Mouse (Mus musculus): ENCODE measurements at regions not wholly inside any gene's neighbourhood (a gene's known extent, or its start where the extent isn't known, plus 50 kb on each side); places are given as distances from the start of the nearest gene placed in this dataset.

- DNase-seq (ENCODE audit: low spot score in 2 of 2): no peak
These were observed 119.2 kb downstream of the Syk start for GRCm38 (mm10) chr13:52702201-52702611.

DNA sequence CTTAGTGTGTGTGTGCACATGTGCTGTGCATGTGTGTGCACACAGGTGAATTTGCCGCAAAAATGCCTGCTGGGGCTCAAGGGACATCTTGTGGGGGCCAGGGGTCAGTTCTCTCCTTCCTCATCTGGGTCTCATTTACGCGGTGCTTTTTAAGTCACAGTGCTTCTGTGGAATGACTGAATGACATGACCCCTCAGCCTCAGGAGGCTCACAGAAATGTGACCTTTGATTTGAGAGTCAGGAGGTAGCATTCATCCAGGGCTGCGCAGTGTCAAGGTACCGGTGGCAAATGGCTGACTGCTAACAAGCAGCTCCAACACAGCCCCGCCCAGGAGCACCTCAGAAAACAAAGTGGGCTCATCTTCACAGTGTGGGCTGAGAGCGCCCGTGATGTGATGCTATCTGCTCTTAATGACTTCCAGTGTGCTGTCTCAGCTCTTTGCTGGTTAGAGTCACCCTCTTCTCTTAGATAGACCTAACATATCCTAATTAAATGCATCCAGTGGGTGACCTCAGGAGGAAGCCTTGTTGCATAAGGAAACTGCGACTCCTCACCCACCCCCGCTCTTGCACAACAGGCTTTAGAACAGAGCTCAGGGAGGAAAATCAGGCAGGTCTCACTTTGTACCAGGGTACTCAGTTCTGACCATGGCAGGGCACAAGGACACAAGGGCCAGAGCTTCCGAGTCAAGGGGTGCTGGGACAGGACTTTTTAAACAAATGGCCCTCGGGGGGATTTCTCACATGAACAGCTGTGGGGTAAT is 120.6 kb downstream of the Syk start:
- no peak for DNase-seq (ENCODE audit: low spot score in 2 of 2)

DNA sequence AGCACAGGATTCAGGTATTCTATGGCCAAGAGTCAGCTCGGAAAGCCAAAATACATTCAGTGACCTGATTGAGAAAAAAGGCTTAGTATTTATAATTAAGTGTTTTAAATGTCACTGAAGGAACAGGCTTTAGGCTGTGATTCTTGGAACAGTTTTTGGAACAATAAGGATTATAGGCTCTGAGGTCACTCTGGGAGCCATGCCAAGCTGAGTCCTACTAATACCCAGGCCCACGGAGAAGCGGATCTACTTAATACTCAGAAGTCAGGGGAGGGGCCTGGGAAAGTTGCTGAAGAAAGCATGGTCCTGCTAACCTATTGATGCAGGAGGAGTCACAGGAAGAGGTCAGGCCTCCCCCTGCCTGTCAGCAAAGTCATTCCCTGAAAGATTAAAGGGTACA is 121.7 kb downstream of the Syk start:
- DNase-seq (ENCODE audit: low spot score in 2 of 2): no peak

GRCm38 (mm10) chr13:52709580-52709979 is 126.6 kb downstream of the Syk start:
- DNase-seq (ENCODE audit: low spot score in 2 of 2): no peak

- peak; percentile 82 to 88 for DNase-seq (ENCODE audit: low spot score in 2 of 2)
These were observed 128.9 kb downstream of the Syk start for GRCm38 (mm10) chr13:52711713-52712369.

- DNase-seq (ENCODE audit: low spot score in 2 of 2): no peak
These were observed 138.5 kb downstream of the Syk start for GRCm38 (mm10) chr13:52721463-52721862.

GRCm38 (mm10) chr13:52722718-52723117 is 139.7 kb downstream of the Syk start:
- no peak for DNase-seq (ENCODE audit: low spot score in 2 of 2)

GRCm38 (mm10) chr13:52726043-52726442 is 143.1 kb downstream of the Syk start:
- DNase-seq (ENCODE audit: low spot score in 2 of 2): no peak

GRCm38 (mm10) chr13:52726525-52726924 is 143.6 kb downstream of the Syk start:
- no peak for DNase-seq (ENCODE audit: low spot score in 2 of 2)

GRCm38 (mm10) chr13:52735453-52735933 is 152.5 kb downstream of the Syk start:
- DNase-seq (ENCODE audit: low spot score in 2 of 2): no peak

DNA sequence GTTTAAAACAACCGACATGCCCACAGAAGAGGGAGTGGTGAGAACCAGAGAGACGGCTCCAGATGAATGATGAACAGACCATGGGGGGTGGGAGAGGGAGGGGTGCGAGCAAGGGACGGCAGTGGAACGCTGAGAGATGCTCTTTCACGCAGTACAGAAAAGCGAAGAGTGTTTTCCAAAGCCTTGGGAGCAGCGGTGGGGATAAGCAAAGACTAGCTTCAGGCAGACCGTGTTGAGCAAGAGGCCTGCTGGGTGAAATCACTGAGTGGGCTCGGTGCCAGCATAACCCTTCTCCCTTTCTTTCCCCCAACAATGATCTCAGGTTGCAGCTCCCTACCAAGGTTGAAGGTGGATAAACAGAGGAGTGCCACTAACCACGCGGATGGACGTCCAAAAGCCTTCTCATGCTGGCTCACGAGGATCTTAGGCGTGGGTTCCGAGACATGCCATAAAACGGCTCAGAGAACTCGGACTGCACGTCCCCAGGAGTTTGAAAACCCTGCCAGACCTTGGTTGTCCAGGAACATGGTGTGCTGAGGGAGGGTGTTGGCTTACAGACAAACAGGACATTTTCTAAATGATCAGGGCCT is 153.1 kb downstream of the Syk start:
- DNase-seq (ENCODE audit: low spot score in 2 of 2): no peak

GRCm38 (mm10) chr13:52738095-52738660 is 155.2 kb downstream of the Syk start:
- DNase-seq (ENCODE audit: low spot score in 2 of 2): no peak

GRCm38 (mm10) chr13:52741371-52741770 is 158.4 kb downstream of the Syk start:
- no peak for DNase-seq (ENCODE audit: low spot score in 2 of 2)

- DNase-seq (ENCODE audit: low spot score in 2 of 2): no peak
These were observed 173.0 kb downstream of the Syk start for GRCm38 (mm10) chr13:52756005-52756404.

- peak; percentile 61 to 68 for DNase-seq (ENCODE audit: low spot score in 2 of 2)
These were observed 163.8 kb downstream of the Auh start for GRCm38 (mm10) chr13:52765508-52766181.

- DNase-seq (ENCODE audit: low spot score in 2 of 2): no peak
These were observed 163.2 kb downstream of the Auh start for GRCm38 (mm10) chr13:52766236-52766635.

DNA sequence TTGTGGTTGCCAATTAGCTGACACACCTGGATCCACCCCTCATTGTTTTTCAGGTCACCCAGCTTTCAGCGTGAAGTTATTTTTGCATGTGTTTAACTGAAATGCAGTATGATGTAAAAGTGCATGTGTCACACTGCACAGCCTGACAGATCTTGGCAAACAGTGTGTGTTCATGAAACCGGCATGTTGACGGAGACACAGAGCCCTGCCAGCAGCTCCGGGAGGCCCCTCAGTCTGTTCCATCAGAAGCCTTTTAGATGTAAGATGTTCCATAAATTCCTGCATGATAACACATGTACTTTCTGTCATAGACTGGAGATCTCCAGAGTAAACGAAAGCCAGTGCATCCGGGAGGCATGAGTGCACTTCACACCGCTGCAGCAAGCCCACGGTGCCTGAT is 159.5 kb downstream of the Auh start:
- DNase-seq (ENCODE audit: low spot score in 2 of 2): no peak

DNA sequence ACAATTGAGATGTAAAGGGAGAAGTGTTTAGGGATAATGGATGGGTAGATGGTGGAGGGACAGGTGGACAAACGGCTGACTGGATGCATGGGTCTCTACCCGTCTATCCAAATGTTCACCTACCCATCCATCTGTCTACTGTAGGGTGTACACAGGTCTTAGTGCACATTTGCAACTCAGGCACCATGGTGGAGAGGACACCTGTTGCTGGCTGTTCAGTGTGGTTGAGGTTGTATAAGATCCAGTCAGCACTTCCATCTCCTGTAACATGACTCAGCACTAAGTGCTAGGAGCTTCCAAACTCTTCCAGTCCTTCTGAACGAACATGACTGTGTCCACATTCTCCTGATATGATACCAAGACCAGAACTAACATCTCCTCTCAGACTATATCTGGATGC is 158.0 kb downstream of the Auh start:
- DNase-seq (ENCODE audit: low spot score in 2 of 2): no peak

DNA sequence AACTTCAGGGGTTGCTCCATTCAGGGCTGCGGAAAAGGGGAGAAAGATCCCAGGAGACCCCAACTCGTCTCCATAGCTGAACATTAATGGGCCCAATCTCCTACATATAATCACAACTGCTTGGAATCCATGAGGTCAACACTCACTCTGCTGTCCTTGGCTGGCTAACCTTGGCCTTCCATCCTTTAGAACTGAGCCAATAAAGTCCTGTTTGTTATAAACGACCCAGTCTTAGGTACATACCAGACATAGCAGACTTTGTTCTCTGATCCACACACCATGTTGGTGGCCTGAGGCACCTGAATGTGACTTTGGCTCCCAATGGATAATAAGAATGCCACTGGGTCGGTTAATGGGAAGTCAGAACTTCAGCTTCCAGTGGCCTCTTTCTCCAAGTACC is 157.4 kb downstream of the Auh start:
- no peak for DNase-seq (ENCODE audit: low spot score in 2 of 2)

GRCm38 (mm10) chr13:52777396-52778034 is 152.0 kb downstream of the Auh start:
- no peak for DNase-seq (ENCODE audit: low spot score in 2 of 2)

DNA sequence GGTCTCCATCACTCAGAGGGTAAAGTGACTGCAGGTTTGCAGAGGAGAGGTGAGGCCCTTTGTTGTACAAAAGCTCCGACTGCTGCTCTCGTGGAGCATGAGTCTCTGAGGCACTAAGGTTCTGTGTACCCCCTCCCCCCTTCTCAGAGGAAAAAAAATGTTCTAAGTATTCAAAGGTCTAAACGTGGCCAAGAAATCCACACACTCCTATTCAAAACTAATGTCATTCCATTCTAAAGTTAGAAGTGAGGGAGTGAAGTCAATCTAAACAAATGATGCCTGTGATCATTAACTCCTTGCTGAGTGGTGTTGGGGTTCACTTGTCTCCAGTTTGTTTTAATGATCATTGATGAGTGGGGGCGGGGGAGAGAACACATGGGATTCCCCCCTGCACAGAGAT is 150.6 kb downstream of the Auh start:
- no peak for DNase-seq (ENCODE audit: low spot score in 2 of 2)
